Mouse (Mus musculus): ENCODE measurements around the gene Ajap1. TPM values are rescaled to one million over a fixed set of nuclear protein-coding genes. Genes with fewer than 3 reads are reported as not detected.

Gene Ajap1
- total RNA-seq, 2 experiments from 2014 or later: 0.11 to 0.17 TPM

DNA sequence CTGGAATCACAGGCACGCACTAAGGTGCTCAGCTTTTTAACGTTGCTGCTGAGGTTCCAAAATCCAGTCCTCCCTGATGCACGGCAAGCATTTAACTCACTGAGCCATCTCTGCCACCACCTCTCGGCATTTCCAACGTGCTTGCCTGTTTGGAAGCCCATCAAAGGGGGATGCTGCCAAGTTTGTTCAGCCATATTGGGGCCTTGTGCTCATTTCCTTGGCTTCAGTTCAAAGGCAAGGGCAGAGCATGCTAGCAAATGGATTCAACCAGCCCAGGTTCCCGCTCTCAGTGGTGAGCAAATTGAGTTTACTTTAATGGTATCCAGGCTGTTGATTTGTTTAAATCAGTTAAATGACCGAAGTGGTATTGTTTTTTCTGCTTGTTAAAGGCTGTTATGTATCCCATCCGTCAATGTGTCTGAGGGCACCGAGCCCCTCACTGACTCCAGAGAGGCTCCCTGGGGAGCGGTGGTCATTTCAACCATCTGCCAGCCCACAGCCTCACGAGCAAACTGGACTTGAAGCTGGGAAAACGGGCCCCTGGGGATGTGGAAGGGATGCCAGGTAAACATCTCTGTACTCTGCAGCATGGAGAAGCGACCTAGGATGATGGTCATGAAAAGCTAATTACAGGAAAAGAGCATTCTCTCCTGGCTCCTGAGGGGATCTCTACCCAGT is 121.6 kb downstream of the Ajap1 start:
- DNase-seq: no peak
- intact Hi-C loops (cut with DNase I): no loop called here

GRCm38 (mm10) chr4:153358243-153358550 is 124.4 kb downstream of the Ajap1 start:
- intact Hi-C loops (cut with DNase I): loop anchor here (10.0 kb wide), 1 partner anchor 173 kb away; no protein-coding TSS in a partner anchor
- no peak for DNase-seq

DNA sequence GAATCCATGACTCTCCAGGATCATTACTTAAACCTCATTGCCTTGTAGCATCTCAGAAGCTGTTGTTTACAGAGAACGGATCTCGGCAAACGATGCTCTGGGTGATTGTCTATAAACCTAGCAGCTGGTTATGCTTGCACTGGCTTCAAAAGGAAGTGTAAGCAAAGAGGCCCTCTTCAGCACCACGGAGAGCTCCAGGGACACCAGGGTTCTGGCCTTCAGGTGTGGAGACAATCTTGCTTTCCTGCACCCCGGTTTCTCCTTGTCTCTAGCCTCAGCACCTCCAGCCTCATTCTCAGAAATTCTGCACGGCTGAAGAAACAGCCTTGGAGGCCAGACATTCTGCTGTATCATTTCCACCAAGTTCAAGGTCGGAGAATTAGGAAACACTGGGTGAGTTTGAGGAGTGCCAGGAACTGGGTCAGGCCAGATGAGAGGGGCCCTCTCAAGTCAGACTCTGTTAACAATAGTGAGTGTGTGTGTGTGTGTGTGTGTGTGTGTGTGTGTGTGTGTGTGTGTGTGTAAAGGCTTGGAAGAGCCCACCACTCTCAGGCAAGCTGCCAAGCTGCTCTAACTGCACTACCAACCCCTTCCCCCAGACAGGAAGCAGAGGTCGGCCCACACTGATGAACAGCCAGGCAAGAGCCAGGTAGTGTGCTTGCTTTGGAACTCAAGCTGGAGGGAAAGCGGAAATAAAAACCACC is 124.9 kb downstream of the Ajap1 start:
- intact Hi-C loops (cut with DNase I): loop anchor here (10.0 kb wide), 1 partner anchor 173 kb away; no protein-coding TSS in a partner anchor
- peak; percentile 7 to 27 for DNase-seq

DNA sequence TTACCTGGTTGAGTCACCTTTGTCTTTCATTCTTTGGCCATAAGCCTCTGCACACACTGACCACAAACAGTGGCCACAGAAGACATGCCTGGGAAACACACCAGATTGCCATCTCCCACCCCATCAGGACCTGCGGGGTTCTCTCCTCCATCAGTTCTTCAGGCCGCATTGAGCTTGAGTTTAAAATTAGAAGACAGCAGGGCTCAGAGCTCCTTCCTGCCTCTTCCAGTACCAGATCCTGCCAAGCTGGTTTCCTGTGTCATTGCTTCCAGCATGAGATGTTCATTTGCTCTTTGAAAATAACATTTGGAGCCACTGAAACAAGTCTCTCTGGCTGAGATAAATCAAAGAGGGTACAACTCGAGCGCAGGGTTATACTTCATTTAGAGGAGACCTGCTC is 126.4 kb downstream of the Ajap1 start:
- intact Hi-C loops (cut with DNase I): loop anchor here (10.0 kb wide), 1 partner anchor 171 kb away; no protein-coding TSS in a partner anchor
- DNase-seq: no peak

- no peak for DNase-seq
- intact Hi-C loops (cut with DNase I): no loop called here
Measured at GRCm38 (mm10) chr4:153344999-153345398, 137.6 kb downstream of the Ajap1 start.

DNA sequence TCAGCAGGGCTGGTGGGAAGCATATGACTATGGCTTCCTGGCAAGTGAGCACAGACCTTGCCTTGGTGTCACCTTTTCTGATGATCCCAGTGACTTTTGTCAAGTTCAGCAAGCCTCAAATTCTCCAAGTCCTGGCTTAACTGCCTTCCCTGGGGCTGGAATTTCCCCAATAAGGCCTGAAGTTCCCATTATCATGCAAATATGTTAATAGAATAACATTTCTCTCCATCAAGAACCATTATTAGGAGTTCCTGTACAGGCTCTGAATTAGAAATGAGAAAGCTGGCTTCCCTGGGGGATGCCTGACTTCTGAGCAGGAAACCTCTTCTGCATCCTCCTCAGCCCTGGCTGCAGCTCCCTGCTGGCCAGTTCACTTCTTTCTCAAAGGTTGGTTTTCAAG is 141.7 kb downstream of the Ajap1 start:
- DNase-seq: no peak

DNA sequence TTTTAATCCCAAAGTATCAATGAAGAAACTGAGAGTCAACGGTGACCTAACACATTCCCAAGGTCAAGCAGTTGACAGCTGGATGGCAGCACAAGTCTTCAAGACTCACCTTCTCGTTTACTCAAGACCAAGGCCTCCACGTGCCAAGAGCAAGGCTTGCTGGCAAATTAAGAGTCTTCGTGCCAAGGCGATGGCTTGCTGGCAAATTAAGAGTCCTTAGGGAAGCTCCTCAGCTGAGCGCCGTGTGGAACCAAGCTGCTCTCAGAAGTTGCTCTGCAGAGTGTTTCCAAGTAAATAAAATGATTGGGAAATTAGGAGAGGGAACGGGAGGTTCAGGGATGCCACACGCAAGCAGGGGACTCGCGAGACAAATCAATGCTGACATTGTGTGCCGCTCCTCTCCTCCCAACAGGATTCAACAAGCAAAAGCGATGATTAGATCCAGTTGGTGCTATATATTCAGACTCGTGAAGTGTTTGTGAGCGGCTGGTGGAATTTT is 147.3 kb downstream of the Ajap1 start:
- no peak for DNase-seq
- intact Hi-C loops (cut with DNase I): no loop called here

More for the DNA sequence above, 141.7 kb downstream of the Ajap1 start:
- intact Hi-C loops (cut with DNase I): no loop called here

DNA sequence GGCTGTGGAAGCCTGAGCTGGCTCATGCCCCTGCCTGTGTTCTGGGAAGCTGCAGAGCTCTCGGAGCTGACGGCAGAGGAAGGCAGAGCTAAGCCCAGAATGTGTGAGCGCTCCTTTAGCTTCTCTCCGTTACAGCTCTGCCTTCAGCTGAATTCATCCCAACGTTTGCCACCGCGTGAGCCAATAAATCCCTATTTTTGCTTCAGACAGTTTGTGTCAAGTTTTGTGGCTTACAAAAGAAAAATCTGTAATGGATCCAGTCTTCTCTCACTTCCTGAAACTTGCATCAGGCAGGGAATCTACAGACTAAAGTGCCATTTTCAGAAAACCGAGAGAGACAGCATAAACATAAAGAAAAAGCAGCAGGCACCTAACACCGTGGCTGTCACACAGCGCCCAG is 154.8 kb downstream of the Ajap1 start:
- intact Hi-C loops (cut with DNase I): no loop called here
- DNase-seq: no peak
